Mouse (Mus musculus): ENCODE measurements around the gene Comt. TPM values are rescaled to one million over a fixed set of nuclear protein-coding genes. Genes with fewer than 3 reads are reported as not detected.

Comt gene
- total RNA-seq, 4 experiments from 2014 or later = 36.7 to 39.9 (median 38.5) TPM

DNA sequence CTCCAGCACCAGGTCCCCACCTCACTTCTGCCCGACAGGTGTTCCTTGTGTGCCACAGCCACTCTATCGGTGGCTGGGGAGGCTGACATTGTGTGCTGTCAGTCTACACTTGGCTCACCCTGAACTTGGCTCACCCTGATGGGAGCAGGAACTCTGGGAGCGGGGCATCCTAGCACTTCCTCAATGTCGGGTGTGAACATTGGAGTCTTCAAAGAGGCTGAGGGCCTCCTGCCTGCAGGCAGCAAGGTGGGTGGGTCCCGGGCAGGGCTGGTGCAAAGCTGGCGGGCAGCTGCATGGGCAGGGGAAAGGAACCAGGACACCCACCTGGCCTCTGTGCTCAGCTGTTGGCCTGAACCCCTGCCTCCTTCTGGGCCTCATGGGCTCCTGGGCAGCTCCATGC lies 9.5 kb upstream of the Comt start:
- DNase-seq (ENCODE audit: low spot score in 2 of 2) = no peak

DNA sequence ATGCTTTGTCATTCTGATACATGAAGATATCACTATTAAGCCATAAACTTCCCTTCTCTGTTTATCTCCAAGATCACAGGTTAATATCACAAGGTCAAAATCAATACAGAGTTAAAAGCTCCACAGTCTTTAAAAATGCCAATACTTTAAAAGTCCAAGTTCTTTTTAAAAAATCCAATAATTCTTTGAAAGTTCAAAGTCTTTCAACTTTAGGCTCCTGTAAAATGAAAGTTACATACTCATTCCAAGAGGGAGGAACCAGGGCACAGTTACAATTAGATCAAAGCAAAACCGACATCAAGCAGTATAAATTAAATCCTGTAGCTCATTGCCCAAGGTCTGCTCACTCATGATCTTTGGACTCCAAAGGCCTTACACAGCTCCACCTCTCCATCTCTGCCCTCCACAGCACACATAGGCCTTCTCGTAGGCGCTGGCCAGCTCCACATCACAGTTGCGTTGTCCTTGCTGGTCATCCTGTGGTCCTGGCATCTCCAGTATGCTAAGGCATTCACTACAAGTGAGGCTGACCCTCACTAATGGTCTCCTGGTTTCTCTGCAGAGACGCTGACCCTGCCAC lies 6.8 kb upstream of the Comt start:
- DNase-seq (ENCODE audit: low spot score in 2 of 2) = no peak

DNA sequence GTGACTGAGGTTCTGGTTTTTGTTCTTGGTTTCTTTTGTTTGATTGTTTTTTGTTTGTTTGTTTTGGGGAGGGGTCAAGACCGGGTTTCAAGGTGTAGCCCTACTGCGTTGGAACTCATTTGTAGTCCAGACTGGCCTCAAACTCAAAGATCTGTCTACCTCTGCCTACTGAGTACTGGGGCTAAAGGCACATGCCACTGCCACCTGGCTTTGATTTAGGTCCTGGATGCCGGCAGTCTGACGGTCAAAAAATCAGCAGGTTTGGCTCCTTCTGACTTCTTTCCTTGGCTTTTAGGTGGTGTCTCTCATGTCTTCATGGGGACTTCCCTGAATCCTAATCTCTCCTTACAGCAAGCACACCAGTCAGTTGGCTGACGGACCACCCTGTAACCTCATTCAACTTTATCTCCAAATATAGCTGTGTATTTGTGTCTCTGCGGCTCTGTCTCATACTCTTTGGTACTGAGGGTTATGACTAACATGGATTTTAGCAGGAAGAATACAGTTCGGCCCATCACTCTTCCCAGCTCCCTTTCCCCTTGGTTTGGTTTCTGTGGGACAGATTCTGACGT lies 4.1 kb upstream of the Comt start:
- no peak for DNase-seq (ENCODE audit: low spot score in 2 of 2)

DNA sequence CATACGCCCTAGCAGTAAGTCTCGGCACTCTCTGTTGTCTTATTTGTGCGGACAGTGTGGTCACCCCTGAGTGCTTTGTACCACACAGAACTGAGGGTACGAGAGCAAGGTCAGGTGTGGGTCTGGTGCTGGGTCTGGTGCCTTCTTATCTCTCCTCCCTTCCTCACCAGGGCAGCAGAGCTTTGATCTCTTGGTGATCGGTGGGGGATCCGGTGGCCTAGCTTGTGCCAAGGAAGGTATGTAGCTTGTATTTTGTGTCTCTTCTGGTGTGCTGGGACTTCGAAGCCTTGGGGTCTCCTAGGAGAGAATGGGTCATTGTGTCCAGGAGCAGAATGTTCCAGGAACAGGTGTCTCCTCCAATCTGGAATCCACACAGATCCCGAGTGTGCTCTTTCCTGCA lies 3.0 kb upstream of the Comt start:
- DNase-seq (ENCODE audit: low spot score in 2 of 2) = no peak

DNA sequence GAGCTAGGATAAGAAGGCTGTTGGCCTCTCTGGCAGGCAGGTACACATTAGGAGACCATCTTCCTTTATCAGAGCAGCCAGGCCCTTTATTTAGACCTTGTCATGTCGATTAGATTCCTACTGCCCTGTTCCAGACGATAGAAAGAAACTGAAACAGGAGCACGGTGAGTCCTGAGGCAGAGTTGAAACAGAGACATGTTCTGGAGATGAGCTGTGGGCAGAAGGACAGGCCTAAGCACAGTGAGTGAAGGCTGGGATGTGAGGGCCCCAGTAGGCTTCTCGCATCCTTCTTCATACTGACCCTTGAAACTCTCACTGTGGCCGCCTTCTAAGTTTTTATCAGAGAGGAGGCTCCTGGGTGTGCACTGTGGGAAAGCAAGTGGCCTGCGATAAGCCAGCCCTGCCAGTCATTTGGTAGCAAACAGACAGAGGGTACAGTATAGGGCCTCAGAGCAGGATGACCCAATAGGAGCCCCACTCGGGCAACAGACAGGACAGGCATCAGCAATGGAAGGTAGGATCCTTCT lies 1.9 kb upstream of the Comt start:
- DNase-seq (ENCODE audit: low spot score in 2 of 2) = no peak

DNA sequence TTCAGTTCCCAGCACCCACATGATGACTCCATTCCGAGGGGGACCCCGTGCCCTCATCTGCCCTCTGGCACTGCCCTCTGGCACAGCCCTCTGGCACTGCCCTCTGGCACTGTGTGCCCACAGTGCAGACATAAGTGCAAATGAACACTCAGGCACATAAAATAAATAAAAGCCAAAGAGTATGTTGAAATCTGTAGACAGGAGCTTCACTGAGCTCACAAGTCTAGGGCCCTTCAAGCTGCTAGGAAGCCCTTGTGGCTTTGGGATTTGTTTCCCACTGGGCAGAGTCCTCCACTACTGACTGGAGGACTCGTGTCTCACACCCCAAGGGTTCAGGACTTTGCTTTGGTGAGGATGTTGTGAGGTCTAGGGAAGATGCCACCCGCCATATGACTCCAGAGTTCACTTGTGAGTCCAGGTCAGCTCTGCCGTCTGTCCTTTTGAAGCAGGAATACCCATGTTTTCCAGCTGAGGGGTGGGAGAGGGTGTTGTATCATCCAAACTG lies 1.4 kb upstream of the Comt start:
- DNase-seq (ENCODE audit: low spot score in 2 of 2) = no peak

DNA sequence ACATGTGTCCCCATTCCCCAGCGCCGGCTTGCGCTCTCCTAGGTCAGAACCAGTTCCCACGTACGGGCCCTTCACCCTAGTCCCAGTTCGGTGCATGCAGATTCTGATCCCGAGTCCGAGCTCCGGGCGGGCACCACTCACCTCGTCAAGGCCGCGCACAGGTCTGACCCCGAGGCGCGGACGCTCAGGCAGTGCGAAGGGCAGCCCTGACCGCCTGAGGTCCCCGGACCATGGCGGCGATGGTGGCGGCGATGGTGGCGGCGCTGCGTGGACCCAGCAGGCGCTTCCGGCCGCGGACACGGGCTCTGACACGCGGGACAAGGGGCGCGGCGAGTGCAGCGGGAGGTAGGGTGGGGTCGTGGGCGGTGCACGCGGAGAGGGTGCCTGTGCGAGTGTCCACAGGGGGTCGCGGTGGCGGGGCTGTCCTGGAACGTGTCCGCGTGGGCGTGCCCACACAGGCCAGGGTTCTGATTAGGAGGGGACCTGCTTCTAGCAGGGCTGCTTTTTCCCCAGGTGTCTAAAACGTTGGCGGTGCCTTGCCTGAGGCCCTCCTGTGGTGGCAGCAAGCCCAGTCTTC lies 349 bp downstream of the Comt start, which contains the start of gene Txnrd2:
Txnrd2 (plus strand) TSS at position 170 of the 577 bp plus-strand sequence.
- peak; percentile 62 to 74 for DNase-seq (ENCODE audit: low spot score in 2 of 2)

DNA sequence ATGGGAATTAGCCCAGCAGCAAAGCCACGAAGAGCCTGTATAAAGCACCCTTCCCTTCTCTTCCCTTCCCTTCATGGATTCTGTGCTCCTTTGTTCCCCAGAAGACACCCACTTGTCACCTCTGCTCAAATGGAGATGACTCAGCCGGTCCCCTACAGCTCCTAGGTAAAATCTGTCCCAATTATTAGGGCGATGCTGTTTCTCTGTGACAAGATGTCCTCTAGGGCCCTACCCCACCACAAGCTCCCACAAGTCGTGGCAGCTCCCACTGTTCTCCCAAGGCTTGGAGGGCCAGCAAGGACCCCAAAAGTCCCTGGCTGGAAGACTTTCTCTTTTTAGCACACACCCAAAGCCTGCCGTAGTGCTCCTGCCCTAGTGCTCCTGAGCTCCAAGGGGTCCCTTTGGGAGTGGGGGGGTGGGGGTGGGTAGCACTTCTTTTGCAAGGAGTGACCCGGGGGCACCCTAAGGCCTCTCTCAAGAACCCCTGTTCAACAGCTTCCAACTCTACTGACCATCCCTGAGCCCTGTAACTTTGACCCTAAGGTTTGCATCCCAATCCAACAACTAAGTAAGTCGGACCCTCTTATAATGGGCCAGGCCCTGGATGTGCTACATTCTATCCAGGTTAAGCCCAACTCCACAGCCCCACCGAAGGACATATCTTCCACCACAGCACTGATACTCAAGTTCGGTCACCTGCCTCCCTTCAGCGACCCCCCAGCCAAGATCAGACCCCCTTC lies 1.0 kb downstream of the Comt start:
- no peak for DNase-seq (ENCODE audit: low spot score in 2 of 2)

DNA sequence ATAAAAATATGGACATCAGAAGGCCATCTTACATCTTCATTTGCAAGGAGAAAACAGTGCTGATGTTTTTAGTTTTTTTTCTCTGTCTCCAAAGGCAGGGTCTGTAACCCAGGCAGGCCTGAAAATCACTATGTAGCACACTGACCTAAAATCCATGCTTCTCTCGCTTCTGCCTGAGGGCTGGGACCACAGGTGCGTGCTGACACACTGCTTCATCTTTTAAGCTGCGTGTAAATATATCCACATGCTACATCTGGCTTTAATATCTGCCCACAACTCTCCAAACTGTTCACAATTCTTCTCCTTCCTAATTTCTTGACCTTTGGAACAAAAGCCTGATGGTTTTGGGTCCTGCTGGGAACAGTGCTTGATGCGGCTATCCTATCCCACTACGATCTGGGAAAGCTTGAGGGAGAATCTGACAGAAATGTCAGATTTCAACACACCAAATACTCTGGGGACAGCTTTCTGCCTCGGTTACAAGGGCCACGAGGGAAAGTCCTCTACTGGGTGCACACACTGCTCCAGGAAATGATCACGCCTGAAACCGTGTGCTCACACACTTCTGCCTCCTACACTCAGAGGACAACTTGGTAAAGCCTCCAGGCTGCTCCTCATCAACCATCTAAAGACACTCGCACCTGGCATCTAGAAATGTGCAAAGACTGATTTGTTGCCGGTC lies 2.1 kb downstream of the Comt start:
- DNase-seq (ENCODE audit: low spot score in 2 of 2) = no peak

DNA sequence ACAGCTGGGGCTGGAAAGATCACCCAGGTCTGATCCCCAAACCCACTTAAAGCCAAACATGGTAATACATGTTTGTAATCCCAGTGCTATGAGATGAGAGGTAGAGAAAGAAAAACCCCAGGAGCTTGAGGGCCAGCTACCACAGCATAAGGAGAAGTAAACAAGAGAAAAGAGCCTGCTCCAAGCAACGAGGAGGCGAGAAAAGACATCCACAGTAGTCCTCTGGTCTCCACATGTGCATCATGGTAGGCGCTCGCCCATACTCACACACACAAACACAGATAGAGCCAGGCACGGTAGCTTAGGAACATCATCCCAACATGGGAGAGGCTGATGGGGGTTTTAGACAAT lies 2.8 kb downstream of the Comt start:
- no peak for DNase-seq (ENCODE audit: low spot score in 2 of 2)

DNA sequence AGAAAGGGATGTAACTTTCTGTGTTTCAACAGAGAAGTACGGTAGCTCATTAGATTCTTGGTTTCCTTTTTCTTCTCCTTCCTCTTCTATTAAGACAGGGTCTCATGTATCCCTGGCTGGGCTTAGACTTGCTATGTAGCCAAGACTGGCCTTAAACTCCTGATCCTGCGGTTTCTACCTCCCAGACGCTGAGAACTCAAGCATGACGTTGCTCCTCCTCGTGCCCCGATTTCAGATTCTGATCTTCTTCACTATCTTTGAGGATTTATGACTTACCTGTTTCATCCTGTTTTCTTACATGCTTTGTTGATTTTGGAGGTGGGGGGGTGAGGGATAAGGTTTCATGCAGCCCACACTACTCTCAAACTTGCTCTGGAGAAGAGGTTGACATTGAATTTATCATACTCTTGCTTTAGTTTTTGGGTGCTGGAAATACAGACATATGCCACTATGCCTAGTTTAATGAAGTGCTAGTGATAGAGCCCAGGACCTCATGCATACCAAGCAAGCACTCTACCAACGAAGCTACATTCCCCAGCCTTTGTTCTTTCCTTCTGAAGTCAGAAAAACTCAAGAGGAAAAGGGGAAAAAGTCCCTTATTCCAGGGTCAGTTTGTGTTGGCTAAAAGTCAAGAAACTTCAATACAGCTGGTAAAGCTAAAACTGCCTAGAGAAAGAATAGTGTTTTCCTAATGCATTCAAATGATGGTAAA lies 3.3 kb downstream of the Comt start:
- no peak for DNase-seq (ENCODE audit: low spot score in 2 of 2)

DNA sequence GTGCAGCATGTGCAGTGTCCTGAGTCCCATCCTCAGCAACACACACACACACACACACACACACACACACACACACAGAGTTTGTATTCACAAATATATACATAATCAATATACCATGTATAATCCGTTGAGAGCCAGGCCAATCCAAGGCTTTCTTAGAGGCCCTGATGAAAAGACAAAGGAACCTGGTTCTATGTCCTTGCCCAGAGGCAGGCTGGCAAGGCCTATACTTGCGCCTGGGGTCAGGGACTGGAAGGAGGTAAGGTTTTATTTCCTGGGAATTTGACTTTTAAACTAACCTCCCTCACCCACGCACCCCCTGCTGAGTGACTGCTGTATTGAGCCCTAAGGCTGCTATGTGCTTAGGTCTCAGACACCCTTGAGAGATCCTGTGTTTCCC lies 6.1 kb downstream of the Comt start:
- DNase-seq (ENCODE audit: low spot score in 2 of 2) = no peak

DNA sequence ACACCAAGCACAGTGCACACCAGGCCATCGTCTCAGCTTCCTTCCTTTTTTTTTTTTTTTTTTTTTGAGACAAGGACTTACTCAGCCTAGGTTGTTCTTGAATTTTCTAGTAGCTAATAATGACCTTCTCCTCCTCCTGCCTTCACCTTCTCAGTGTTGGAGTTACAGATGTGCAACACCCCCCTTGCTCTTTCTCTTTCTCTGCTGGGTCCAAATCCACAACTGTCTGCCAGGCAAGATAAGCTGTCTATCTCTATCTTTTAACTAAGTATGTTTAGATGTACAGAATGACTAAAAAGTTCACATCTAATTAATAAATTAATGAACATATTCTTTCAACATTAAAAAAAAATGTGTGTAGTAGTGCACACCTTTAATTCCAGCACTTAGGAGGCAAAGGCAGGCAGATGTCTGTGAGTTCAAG lies 7.0 kb downstream of the Comt start:
- DNase-seq (ENCODE audit: low spot score in 2 of 2) = no peak

DNA sequence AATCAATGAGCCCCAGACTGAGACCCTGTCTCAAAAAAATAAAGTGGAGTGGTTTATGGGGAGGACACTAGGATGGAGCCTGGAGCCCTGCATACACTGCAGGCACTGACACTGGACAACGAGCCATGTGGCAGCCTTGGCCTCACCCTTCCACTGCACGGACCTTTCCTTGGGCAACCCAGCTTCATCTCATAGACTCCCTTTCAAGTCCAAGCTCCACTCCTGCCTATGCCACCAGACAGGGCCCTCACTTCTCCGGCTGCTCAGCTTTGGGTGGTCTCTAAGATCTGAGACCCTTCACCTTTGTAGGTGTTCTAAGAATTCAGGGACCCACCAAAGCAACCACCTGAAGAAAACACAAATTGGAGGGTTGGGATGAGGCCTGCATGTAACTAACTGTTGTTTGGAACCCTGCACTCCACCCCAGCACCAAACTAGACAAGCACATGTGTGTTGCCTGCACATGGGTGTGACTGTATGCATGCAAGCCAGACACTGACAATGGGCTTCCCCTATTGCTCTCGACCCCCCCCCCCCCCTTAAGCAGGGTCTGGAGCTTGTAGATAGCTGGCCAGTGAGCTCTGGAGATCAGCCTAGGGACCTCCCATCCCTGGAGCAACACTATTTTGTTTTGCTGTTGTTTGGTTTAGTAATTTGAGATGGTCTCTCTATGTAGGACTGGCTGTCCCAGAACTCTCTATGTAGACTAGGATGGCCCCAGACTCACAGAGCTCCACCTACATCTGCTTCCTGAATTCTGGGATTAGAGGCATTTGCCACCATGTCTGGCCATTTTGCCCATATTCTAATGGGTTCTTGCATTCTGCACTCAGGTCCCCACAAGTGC lies 7.7 kb downstream of the Comt start:
- DNase-seq (ENCODE audit: low spot score in 2 of 2) = no peak

DNA sequence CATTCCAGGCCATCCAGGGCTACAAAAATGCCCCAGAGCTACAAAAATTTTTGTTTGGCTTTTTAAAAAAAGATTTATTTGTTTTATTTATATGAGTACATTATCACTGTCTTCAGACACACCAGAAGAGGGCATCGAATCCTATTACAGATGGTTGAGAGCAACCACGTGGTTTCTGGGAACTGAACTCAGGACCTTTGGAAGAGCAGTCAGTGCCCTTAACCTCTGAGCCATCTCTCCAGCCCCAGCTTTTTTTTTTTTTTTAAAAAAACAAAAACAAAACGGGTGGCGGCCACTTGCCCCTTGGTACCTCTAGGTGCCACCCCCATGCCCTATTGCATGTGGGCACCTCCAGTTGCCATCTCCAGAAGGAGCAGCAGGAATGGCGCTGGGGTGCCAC lies 9.2 kb downstream of the Comt start:
- DNase-seq (ENCODE audit: low spot score in 2 of 2) = no peak

DNA sequence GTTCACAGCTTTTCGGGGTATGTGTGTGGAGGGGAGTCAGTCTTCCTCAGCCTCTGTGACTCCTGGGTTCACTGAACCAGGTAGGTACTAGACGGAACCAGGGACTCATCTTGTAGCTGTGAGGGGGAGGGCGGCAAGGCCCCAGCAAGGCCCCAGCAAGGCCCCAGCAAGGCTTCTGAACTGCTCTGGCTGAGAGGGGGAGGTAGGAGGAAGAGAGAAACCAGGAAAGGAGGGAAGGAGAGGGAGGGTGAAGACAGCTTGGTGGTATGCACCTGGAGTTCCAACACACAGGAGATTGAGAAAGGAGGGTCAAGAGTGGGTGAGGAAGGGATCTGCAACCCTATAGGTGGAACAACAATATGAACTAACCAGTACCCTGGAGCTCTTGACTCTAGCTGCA lies 9.8 kb downstream of the Comt start:
- DNase-seq (ENCODE audit: low spot score in 2 of 2) = no peak

DNA sequence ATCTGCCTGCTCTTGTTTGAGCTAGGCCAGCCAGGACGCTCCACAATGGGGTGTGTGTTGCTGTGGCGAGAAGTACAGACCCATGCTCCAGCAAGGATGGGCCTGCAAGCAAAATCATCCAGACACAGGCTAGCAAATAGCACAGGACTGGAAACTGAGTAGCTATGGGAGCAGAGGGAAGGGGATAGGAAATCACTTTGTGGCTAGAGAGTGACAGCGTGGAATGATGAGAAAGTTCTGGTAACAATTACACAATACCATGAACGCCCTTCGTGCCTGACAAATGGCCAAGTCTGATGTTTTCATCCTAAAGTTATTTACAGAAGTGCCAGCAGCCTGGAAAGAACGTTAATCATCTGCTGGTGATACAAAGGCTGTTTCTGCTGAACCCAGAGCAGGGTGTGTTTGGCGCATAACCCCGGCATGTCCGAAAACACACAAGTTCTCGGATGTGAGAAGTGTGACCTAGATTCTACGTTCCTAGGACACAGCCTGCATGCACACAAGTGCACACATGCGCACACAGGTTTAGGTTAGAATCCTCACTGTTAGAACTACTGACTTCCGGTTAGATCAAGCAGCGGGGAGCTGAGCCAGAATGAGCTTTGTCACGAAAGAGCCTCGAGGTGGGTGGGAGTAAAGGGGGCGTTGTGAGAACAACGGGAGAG lies 10.4 kb downstream of the Comt start:
- peak in 1 of 2 experiments; percentile 40 for DNase-seq (ENCODE audit: low spot score in 2 of 2)

DNA sequence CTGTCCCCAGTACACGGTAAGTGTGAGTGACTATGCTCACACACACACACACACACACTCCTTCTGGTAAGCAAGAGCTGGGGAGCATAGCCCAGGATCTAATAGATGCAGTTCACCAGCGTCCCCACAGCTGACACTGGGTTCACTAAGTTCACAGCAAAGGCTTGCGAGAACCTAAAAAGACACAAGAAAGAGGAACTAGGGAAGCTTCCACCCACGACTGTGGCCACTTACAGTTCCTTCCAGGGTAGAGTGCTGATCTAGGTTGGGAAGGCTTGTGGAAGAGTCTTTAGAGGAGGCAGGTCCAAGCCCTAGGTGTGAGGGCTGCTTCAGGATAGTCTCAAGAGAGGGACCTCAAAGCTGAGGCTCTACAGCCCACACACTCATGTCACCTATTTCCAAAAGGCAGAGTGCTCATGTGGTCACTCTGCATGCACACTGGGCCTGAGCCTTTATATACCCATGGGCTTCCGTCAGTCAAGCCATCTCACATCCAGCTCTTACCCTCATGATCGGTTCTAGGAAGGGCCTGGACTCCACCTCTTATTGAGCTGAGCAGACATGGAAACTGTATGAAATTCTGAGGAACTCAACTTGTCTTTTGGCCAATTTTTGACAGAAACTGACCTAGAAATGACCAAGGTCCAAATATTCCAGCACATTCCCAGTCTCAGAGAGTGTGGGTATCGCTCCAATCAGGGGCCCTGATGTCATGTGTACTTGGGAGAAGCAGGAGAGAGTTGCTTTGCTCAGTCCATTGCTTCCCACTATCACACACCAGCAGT lies 13.4 kb downstream of the Comt start:
- no peak for DNase-seq (ENCODE audit: low spot score in 2 of 2)
